Mouse (Mus musculus): ENCODE data around the gene Col5a1. TPM values are rescaled to one million over a fixed set of nuclear protein-coding genes. Genes with fewer than 3 reads are reported as not detected.
A peak's percentile ranks its signal among the peaks of the same experiment; 100 is the strongest.

Gene Col5a1
- polyA plus RNA-seq, 2 experiments, result 6.2 to 6.8 TPM

DNA sequence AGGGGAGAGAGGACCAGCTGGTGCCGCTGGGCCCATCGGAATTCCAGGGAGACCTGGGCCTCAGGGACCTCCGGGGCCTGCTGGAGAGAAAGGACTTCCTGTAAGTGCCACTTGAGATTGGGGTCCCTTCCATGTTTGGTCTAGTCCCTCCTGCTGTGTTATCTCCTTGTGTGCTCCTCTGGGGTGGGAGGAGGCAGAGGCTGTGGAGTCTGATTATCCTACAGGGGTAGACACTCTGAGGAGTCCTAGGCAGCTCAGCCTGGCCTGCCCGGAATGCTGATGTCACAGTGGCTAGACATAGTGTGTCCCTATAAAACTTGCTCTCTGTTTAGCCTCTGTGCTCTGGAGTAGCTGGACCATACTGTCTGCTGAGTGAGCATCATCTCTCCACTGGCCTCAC is 119.0 kb downstream of the Col5a1 start:
- WGBS (ENCODE audit: insufficient replicate concordance), result 23% methylated on average over 4 of the region's 4 CpGs
- Histone ChIP-seq H3K27me3 (ENCODE audit: control insufficient read depth, insufficient read depth, low read length) (no peaks in the 10 kb centered on the region), H3K4me3 (ENCODE audit: insufficient read depth in 1 of 2, low read depth in 2 of 2, low read length in 2 of 2) (peak overlapping the region in 1 of 2 experiments; percentile 25; a peak in 1 of 4 replicates), H3K4me1 (replicated peaks; ENCODE audit: control insufficient read depth in 2 of 2, insufficient read depth in 2 of 2, low read length in 1 of 2) (peaks cover 29 to 43% of the 10 kb centered on the region in 2 experiments), H3K36me3 (replicated peaks; ENCODE audit: control insufficient read depth, insufficient read depth, low read depth) (no peaks in the 10 kb centered on the region; the same call in 1 of the 2 replicates), H3K4me2 (ENCODE audit: low read depth) (peak overlapping the region; percentile 61), H3K27ac (peak overlapping the region; percentile 88), H3K9ac (replicated peaks) (peak overlapping the region; percentile 61), H3K9me3 (ENCODE audit: control insufficient read depth, low read length) (no peaks in the 10 kb centered on the region)
- DNase-seq (ENCODE audit: low read depth in 3 of 3, low spot score in 3 of 3) (peak; percentile 70 to 80 (median 77)), ATAC-seq (ENCODE audit: insufficient read depth) (peak; percentile 96)
- TF ChIP-seq EP300 (IDR thresholded peaks at IDR 0.05; ENCODE audit: low read depth) (peak; percentile 82), CTCF (IDR thresholded peaks at IDR 0.05; ENCODE audit: low read depth) (0 out of 2 replicates have a peak, but pooled peaks have one; percentile 17)

DNA sequence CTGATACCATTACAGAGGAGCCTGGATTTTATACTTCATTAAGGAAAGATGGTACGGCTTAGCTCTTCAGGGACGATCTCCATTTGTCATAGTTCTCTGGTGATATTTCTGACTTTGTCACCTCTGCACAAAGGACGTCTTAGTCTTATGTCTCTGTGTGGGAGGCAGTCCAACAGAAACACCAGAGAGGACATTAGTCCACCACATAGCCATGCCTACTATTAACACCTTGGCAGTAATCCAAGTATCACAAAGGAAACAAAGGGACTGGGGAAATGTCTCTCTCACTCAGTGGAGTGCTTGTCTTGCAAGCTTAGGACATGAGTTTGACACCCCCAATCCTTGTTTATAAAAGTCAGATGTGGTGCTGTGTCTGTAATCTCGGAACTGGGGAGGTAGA is 122.0 kb downstream of the Col5a1 start:
- DNase-seq (ENCODE audit: low read depth in 3 of 3, low spot score in 3 of 3) (no peak), ATAC-seq (ENCODE audit: insufficient read depth) (no peak)
- Histone ChIP-seq H3K4me2 (ENCODE audit: low read depth) (no peak overlapping the region), H3K9ac (replicated peaks) (no peak overlapping the region; the same call in 1 of the 2 replicates), H3K36me3 (replicated peaks; ENCODE audit: control insufficient read depth, insufficient read depth, low read depth) (no peaks in the 10 kb centered on the region; the same call in 1 of the 2 replicates), H3K9me3 (ENCODE audit: control insufficient read depth, low read length) (no peaks in the 10 kb centered on the region), H3K4me3 (ENCODE audit: insufficient read depth in 1 of 2, low read depth in 2 of 2, low read length in 2 of 2) (no peak overlapping the region), H3K4me1 (replicated peaks; ENCODE audit: control insufficient read depth in 2 of 2, insufficient read depth in 2 of 2, low read length in 1 of 2) (peaks cover 20 to 34% of the 10 kb centered on the region in 2 experiments), H3K27me3 (ENCODE audit: control insufficient read depth, insufficient read depth, low read length) (no peaks in the 10 kb centered on the region), H3K27ac (peak overlapping the region; percentile 6)
- 79% methylated on average over 4 of the region's 4 CpGs for WGBS (ENCODE audit: insufficient replicate concordance)
- TF ChIP-seq EP300 (IDR thresholded peaks at IDR 0.05; ENCODE audit: low read depth) (no peak), CTCF (IDR thresholded peaks at IDR 0.05; ENCODE audit: low read depth) (no peak)

DNA sequence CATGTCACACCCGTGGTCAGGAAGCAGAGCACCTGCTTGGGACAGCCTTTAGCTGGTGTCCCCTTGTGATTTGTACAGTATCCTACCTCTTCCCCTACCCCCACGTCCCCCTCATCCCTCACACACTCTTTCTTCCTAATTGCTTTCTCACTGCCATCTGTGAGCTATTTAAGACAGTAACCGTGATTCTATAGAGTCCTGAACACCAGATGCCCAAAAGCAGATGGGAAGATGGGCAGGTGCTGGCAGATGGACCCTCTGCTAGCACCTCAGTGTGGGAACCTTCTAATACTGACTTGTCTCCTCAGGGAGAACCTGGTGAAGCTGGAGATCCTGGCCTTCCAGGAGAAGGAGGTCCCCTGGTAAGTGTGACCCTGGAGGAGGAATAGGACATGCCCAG is 126.1 kb downstream of the Col5a1 start:
- peak overlapping the region; percentile 2; the same call in 1 of the 2 replicates for H3K27ac ChIP-seq
- H3K4me1 ChIP-seq (replicated peaks; ENCODE audit: control insufficient read depth in 2 of 2, insufficient read depth in 2 of 2, low read length in 1 of 2), result peaks cover 11 to 28% of the 10 kb centered on the region in 2 experiments

DNA sequence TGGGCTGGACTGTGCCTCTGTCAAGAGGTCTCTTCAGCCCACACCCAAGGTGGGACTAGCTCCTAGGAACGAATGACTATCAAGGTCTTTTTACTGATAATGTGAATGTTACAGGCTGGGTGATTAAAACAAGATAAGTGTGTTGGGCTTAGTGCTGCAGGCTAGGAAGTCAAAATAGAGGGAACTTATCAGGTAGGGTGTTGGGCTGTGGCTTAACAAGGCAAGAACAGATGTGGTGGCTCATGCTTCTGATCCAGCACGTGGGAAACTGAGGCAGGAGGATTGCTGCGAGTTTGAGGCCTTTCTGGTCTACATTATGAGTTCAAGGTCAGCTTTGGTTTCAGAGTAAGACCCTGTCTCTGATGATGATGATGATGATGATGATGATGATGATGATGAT is 128.6 kb downstream of the Col5a1 start:
- DNase-seq (ENCODE audit: low read depth in 3 of 3, low spot score in 3 of 3), result peak in 1 of 3 experiments; percentile 27
- WGBS (ENCODE audit: insufficient replicate concordance), result 25% methylated on average over 3 of the region's 3 CpGs
- H3K4me2 ChIP-seq (ENCODE audit: low read depth), result no peak overlapping the region
- no peak overlapping the region for H3K4me3 ChIP-seq (ENCODE audit: insufficient read depth in 1 of 2, low read depth in 2 of 2, low read length in 2 of 2)
- H3K27ac ChIP-seq, result peak overlapping the region; percentile 3
- H3K27me3 ChIP-seq (ENCODE audit: control insufficient read depth, insufficient read depth, low read length), result no peaks in the 10 kb centered on the region
- H3K9me3 ChIP-seq (ENCODE audit: control insufficient read depth, low read length), result no peaks in the 10 kb centered on the region
- H3K9ac ChIP-seq (replicated peaks), result no peak overlapping the region
- TF ChIP-seq EP300 (IDR thresholded peaks at IDR 0.05; ENCODE audit: low read depth) (no peak; the same call in 1 of the 2 replicates), CTCF (IDR thresholded peaks at IDR 0.05; ENCODE audit: low read depth) (no peak)
- peaks cover 11 to 23% of the 10 kb centered on the region in 2 experiments for H3K4me1 ChIP-seq (replicated peaks; ENCODE audit: control insufficient read depth in 2 of 2, insufficient read depth in 2 of 2, low read length in 1 of 2)
- peak; percentile 61; the same call in 1 of the 2 replicates for ATAC-seq (ENCODE audit: insufficient read depth)
- H3K36me3 ChIP-seq (replicated peaks; ENCODE audit: control insufficient read depth, insufficient read depth, low read depth), result no peaks in the 10 kb centered on the region

More for the DNA sequence above, 126.1 kb downstream of the Col5a1 start:
- no peak overlapping the region for H3K9ac ChIP-seq (replicated peaks)
- DNase-seq (ENCODE audit: low read depth in 3 of 3, low spot score in 3 of 3) (no peak), ATAC-seq (ENCODE audit: insufficient read depth) (no peak)
- no peaks in the 10 kb centered on the region for H3K36me3 ChIP-seq (replicated peaks; ENCODE audit: control insufficient read depth, insufficient read depth, low read depth)
- 63% methylated on average over 3 of the region's 3 CpGs for WGBS (ENCODE audit: insufficient replicate concordance)
- H3K4me2 ChIP-seq (ENCODE audit: low read depth), result no peak overlapping the region
- no peak for TF ChIP-seq EP300 (IDR thresholded peaks at IDR 0.05; ENCODE audit: low read depth)
- TF ChIP-seq CTCF (IDR thresholded peaks at IDR 0.05; ENCODE audit: low read depth), result no peak
- no peak overlapping the region for H3K4me3 ChIP-seq (ENCODE audit: insufficient read depth in 1 of 2, low read depth in 2 of 2, low read length in 2 of 2)
- no peaks in the 10 kb centered on the region for H3K9me3 ChIP-seq (ENCODE audit: control insufficient read depth, low read length)
- no peaks in the 10 kb centered on the region for H3K27me3 ChIP-seq (ENCODE audit: control insufficient read depth, insufficient read depth, low read length)

DNA sequence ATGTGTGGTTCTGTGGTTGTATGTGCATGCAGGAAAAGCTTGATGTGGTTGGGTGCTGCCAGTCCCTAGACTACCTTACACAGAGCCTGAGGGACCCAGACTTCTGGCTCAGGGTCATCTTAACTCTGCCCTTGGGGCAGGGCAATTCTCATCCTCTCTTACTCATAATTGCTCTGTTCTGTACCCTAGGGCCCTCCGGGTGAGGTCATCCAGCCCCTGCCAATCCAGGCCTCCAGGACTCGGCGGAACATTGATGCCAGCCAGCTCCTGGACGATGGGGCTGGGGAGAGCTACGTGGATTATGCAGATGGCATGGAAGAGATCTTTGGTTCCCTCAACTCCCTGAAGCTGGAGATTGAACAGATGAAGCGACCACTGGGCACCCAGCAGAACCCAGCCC is 138.2 kb downstream of the Col5a1 start:
- H3K36me3 ChIP-seq (replicated peaks; ENCODE audit: control insufficient read depth, insufficient read depth, low read depth), result no peaks in the 10 kb centered on the region; the same call in 1 of the 2 replicates
- no peaks in the 10 kb centered on the region for H3K4me1 ChIP-seq (replicated peaks; ENCODE audit: control insufficient read depth in 2 of 2, insufficient read depth in 2 of 2, low read length in 1 of 2)
- no peak for TF ChIP-seq CTCF (IDR thresholded peaks at IDR 0.05; ENCODE audit: low read depth)
- TF ChIP-seq EP300 (IDR thresholded peaks at IDR 0.05; ENCODE audit: low read depth), result no peak
- H3K9me3 ChIP-seq (ENCODE audit: control insufficient read depth, low read length), result no peaks in the 10 kb centered on the region
- H3K4me3 ChIP-seq (ENCODE audit: insufficient read depth in 1 of 2, low read depth in 2 of 2, low read length in 2 of 2), result no peak overlapping the region
- no peak overlapping the region for H3K4me2 ChIP-seq (ENCODE audit: low read depth)
- no peaks in the 10 kb centered on the region for H3K27me3 ChIP-seq (ENCODE audit: control insufficient read depth, insufficient read depth, low read length)
- no peak overlapping the region for H3K27ac ChIP-seq
- DNase-seq (ENCODE audit: low read depth in 3 of 3, low spot score in 3 of 3), result no peak
- WGBS (ENCODE audit: insufficient replicate concordance), result 82% methylated on average over 6 of the region's 6 CpGs
- no peak for ATAC-seq (ENCODE audit: insufficient read depth)
- H3K9ac ChIP-seq (replicated peaks), result no peak overlapping the region
